Mouse (Mus musculus) lung, adult 2 months (tissue): Measurements from ENCODE around the gene Ren1.

Experiments used
- CTCF ChIP-seq: fragments of 200-500 bp; IDR thresholded peaks from 2 replicates; pipeline ENCODE4 v1.5.1; 2011; ENCODE audit warnings: mild to moderate bottlenecking, low read length, control low read depth; ENCODE audit not compliant: insufficient read depth
- POLR2A ChIP-seq: fragments of 200-500 bp; IDR thresholded peaks from 2 replicates; pipeline ENCODE4 v1.6.1; 2011; ENCODE audit warnings: low read depth, mild to moderate bottlenecking, control low read depth, low read length, borderline replicate concordance; ENCODE audit errors: extremely low read depth

GRCm38 (mm10) chr1:133382008-133382407 lies 31.7 kb downstream of the Ren1 start:
- TF ChIP-seq POLR2A, result no peak
- TF ChIP-seq CTCF, result peak; percentile 84
